Mouse (Mus musculus) granulocyte monocyte progenitor cell, adult 5-6 weeks (primary cell): ENCODE results near the gene Tmem185b. TPM values are rescaled to one million over a fixed set of nuclear protein-coding genes. Genes with fewer than 3 reads are reported as not detected.

ENCODE experiments used
- ATAC-seq: replicated peaks from 2 replicates; pipeline ENCODE4 v1.8.0; 2016; ENCODE audit warnings: mild to moderate bottlenecking, moderate TSS enrichment, inconsistent platforms; ENCODE audit not compliant: poor library complexity, severe bottlenecking
- total RNA-seq, 2 experiments: library from RNA; stranded (forward) in 1 of 2; stranded (reverse) in 1 of 2; fragments of 200-712, 200-1000 nt in 1 of 2; fragments of >200 nt in 1 of 2; fragmentation: Nextera tagmentation in 1 of 2; gene quantifications; 2 replicates each; pipeline ENCODE4 v1.2.3; 2014 to 2017

Gene Tmem185b
- 10.8 and 17.3 TPM in 2 replicates for total RNA-seq (2014; fragmentation: Nextera tagmentation)
- 12.6 and 13.0 TPM in 2 replicates for total RNA-seq (2017)

- peak; percentile 75 for ATAC-seq
These were observed at the start of gene Tmem185b for GRCm38 (mm10) chr1:119525689-119526591. Gene Tmem185b (plus strand): TSS chr1:119526160.

GRCm38 (mm10) chr1:119476905-119477353 is 49.0 kb upstream of the Tmem185b start:
- peak; percentile 23 for ATAC-seq

- no peak for ATAC-seq
These were observed 46.3 kb upstream of the Tmem185b start for GRCm38 (mm10) chr1:119479641-119480040.

GRCm38 (mm10) chr1:119480678-119481077 is 45.3 kb upstream of the Tmem185b start:
- ATAC-seq, result peak; percentile 54

GRCm38 (mm10) chr1:119481205-119481932 is 44.6 kb upstream of the Tmem185b start:
- ATAC-seq, result no peak

GRCm38 (mm10) chr1:119482891-119483290 is 43.1 kb upstream of the Tmem185b start:
- peak; percentile 52 for ATAC-seq

- peak; percentile 62 for ATAC-seq
These were observed 41.5 kb upstream of the Tmem185b start for GRCm38 (mm10) chr1:119484457-119484856.

GRCm38 (mm10) chr1:119485825-119486224 is 40.1 kb upstream of the Tmem185b start:
- ATAC-seq, result no peak

- no peak for ATAC-seq
These were observed 37.9 kb upstream of the Tmem185b start for GRCm38 (mm10) chr1:119487917-119488590.

- ATAC-seq, result no peak
These were observed 35.2 kb upstream of the Tmem185b start for GRCm38 (mm10) chr1:119490765-119491164.

GRCm38 (mm10) chr1:119492097-119492496 is 33.9 kb upstream of the Tmem185b start:
- peak; percentile 85 for ATAC-seq

GRCm38 (mm10) chr1:119492505-119492904 is 33.5 kb upstream of the Tmem185b start:
- ATAC-seq, result peak; percentile 18

GRCm38 (mm10) chr1:119494024-119494711 is 31.8 kb upstream of the Tmem185b start:
- ATAC-seq, result no peak

- no peak for ATAC-seq
These were observed 31.1 kb upstream of the Tmem185b start for GRCm38 (mm10) chr1:119494712-119495395.

- ATAC-seq, result no peak
These were observed 30.6 kb upstream of the Tmem185b start for GRCm38 (mm10) chr1:119495396-119495775.

- no peak for ATAC-seq
These were observed 28.5 kb upstream of the Tmem185b start for GRCm38 (mm10) chr1:119497346-119498004.

GRCm38 (mm10) chr1:119498536-119499231 is 27.3 kb upstream of the Tmem185b start:
- ATAC-seq, result peak; percentile 23; the same call in 1 of the 2 replicates

GRCm38 (mm10) chr1:119499456-119499855 is 26.5 kb upstream of the Tmem185b start:
- ATAC-seq, result no peak
